Mouse (Mus musculus): ENCODE data around the gene Trip11. TPM values are rescaled to one million over a fixed set of nuclear protein-coding genes. Genes with fewer than 3 reads are reported as not detected.

Trip11 gene
- polyA plus RNA-seq, 1 experiment from 2014 or later, result 10.8 TPM

- ATAC-seq (replicated peaks; ENCODE audit: insufficient number of reproducible peaks, low FRiP score, low TSS enrichment, low read depth), result no peak
- 96% methylated on average over 6 of the region's 6 CpGs for WGBS
- no peaks in the 10 kb centered on the region for H3K27me3 ChIP-seq (ENCODE audit: control insufficient read depth, insufficient read depth, low read length)
Measured at GRCm38 (mm10) chr12:101833115-101833506, 80.0 kb downstream of the Trip11 start.

GRCm38 (mm10) chr12:101832179-101833114 is 80.6 kb downstream of the Trip11 start:
- Histone ChIP-seq H3K9me3 (replicated peaks; ENCODE audit: control insufficient read depth, low read length) (no peaks in the 10 kb centered on the region), H3K9ac (replicated peaks; ENCODE audit: low read length) (no peak overlapping the region), H3K4me2 (ENCODE audit: low read depth, low read length) (no peak overlapping the region), H3K27ac (replicated peaks; ENCODE audit: low read depth, low read length) (no peak overlapping the region), H3K27me3 (ENCODE audit: control insufficient read depth, insufficient read depth, low read length) (no peaks in the 10 kb centered on the region), H3K36me3 (replicated peaks; ENCODE audit: control insufficient read depth, insufficient read depth, low read depth, low read length) (no peaks in the 10 kb centered on the region; the same call in 1 of the 2 replicates), H3K4me1 (ENCODE audit: control insufficient read depth, insufficient read depth, low read length) (no peaks in the 10 kb centered on the region), H3K4me3 (ENCODE audit: low read depth, low read length) (no peak overlapping the region)
- ATAC-seq (replicated peaks; ENCODE audit: insufficient number of reproducible peaks, low FRiP score, low TSS enrichment, low read depth), result no peak
- no peak for DNase-seq (ENCODE audit: low spot score)
- WGBS, result 85% methylated on average over 7 of the region's 7 CpGs

More at GRCm38 (mm10) chr12:101833115-101833506, 80.0 kb downstream of the Trip11 start:
- Histone ChIP-seq H3K4me2 (ENCODE audit: low read depth, low read length) (no peak overlapping the region), H3K9ac (replicated peaks; ENCODE audit: low read length) (no peak overlapping the region), H3K27ac (replicated peaks; ENCODE audit: low read depth, low read length) (no peak overlapping the region), H3K9me3 (replicated peaks; ENCODE audit: control insufficient read depth, low read length) (no peaks in the 10 kb centered on the region), H3K36me3 (replicated peaks; ENCODE audit: control insufficient read depth, insufficient read depth, low read depth, low read length) (no peaks in the 10 kb centered on the region; the same call in 1 of the 2 replicates), H3K4me3 (ENCODE audit: low read depth, low read length) (no peak overlapping the region), H3K4me1 (ENCODE audit: control insufficient read depth, insufficient read depth, low read length) (no peaks in the 10 kb centered on the region)
- no peak for DNase-seq (ENCODE audit: low spot score)

- Histone ChIP-seq H3K9ac (replicated peaks; ENCODE audit: low read length) (no peak overlapping the region), H3K4me3 (ENCODE audit: low read depth, low read length) (no peak overlapping the region), H3K4me2 (ENCODE audit: low read depth, low read length) (no peak overlapping the region), H3K27me3 (ENCODE audit: control insufficient read depth, insufficient read depth, low read length) (no peaks in the 10 kb centered on the region), H3K27ac (replicated peaks; ENCODE audit: low read depth, low read length) (no peak overlapping the region), H3K36me3 (replicated peaks; ENCODE audit: control insufficient read depth, insufficient read depth, low read depth, low read length) (no peaks in the 10 kb centered on the region), H3K9me3 (replicated peaks; ENCODE audit: control insufficient read depth, low read length) (no peaks in the 10 kb centered on the region), H3K4me1 (ENCODE audit: control insufficient read depth, insufficient read depth, low read length) (no peaks in the 10 kb centered on the region)
- ATAC-seq (replicated peaks; ENCODE audit: insufficient number of reproducible peaks, low FRiP score, low TSS enrichment, low read depth) (no peak), DNase-seq (ENCODE audit: low spot score) (no peak)
- WGBS, result 72% methylated on average over 4 of the region's 4 CpGs
Measured at GRCm38 (mm10) chr12:101831221-101831620, 81.8 kb downstream of the Trip11 start.

GRCm38 (mm10) chr12:101823161-101823560 is 89.9 kb downstream of the Trip11 start:
- Histone ChIP-seq H3K9me3 (replicated peaks; ENCODE audit: control insufficient read depth, low read length) (no peaks in the 10 kb centered on the region), H3K4me3 (ENCODE audit: low read depth, low read length) (no peak overlapping the region), H3K9ac (replicated peaks; ENCODE audit: low read length) (no peak overlapping the region), H3K27ac (replicated peaks; ENCODE audit: low read depth, low read length) (no peak overlapping the region), H3K4me2 (ENCODE audit: low read depth, low read length) (no peak overlapping the region), H3K27me3 (ENCODE audit: control insufficient read depth, insufficient read depth, low read length) (no peaks in the 10 kb centered on the region), H3K36me3 (replicated peaks; ENCODE audit: control insufficient read depth, insufficient read depth, low read depth, low read length) (no peaks in the 10 kb centered on the region), H3K4me1 (ENCODE audit: control insufficient read depth, insufficient read depth, low read length) (0 out of 2 replicates have a peak, but pooled peaks cover 2% of the 10 kb centered on the region)
- 92% methylated on average over 4 of the region's 4 CpGs for WGBS
- DNase-seq (ENCODE audit: low spot score) (no peak), ATAC-seq (replicated peaks; ENCODE audit: insufficient number of reproducible peaks, low FRiP score, low TSS enrichment, low read depth) (no peak)

- no peak for ATAC-seq (replicated peaks; ENCODE audit: insufficient number of reproducible peaks, low FRiP score, low TSS enrichment, low read depth)
- Histone ChIP-seq H3K4me3 (ENCODE audit: low read depth, low read length) (no peak overlapping the region), H3K27ac (replicated peaks; ENCODE audit: low read depth, low read length) (no peak overlapping the region), H3K36me3 (replicated peaks; ENCODE audit: control insufficient read depth, insufficient read depth, low read depth, low read length) (no peaks in the 10 kb centered on the region), H3K9me3 (replicated peaks; ENCODE audit: control insufficient read depth, low read length) (no peaks in the 10 kb centered on the region), H3K27me3 (ENCODE audit: control insufficient read depth, insufficient read depth, low read length) (no peaks in the 10 kb centered on the region), H3K9ac (replicated peaks; ENCODE audit: low read length) (no peak overlapping the region), H3K4me1 (ENCODE audit: control insufficient read depth, insufficient read depth, low read length) (0 out of 2 replicates have a peak, but pooled peaks cover 2% of the 10 kb centered on the region), H3K4me2 (ENCODE audit: low read depth, low read length) (no peak overlapping the region)
- DNase-seq (ENCODE audit: low spot score), result no peak
- 12% methylated on average over 3 of the region's 3 CpGs for WGBS
Measured at GRCm38 (mm10) chr12:101821596-101821995, 91.5 kb downstream of the Trip11 start.

GRCm38 (mm10) chr12:101819570-101819969 is 93.5 kb downstream of the Trip11 start:
- H3K36me3 ChIP-seq (replicated peaks; ENCODE audit: control insufficient read depth, insufficient read depth, low read depth, low read length), result no peaks in the 10 kb centered on the region
- DNase-seq (ENCODE audit: low spot score) (no peak), ATAC-seq (replicated peaks; ENCODE audit: insufficient number of reproducible peaks, low FRiP score, low TSS enrichment, low read depth) (no peak)
- H3K9me3 ChIP-seq (replicated peaks; ENCODE audit: control insufficient read depth, low read length), result no peaks in the 10 kb centered on the region
- H3K9ac ChIP-seq (replicated peaks; ENCODE audit: low read length), result no peak overlapping the region; the same call in 1 of the 2 replicates
- H3K4me3 ChIP-seq (ENCODE audit: low read depth, low read length), result peak overlapping the region; percentile 41
- H3K27ac ChIP-seq (replicated peaks; ENCODE audit: low read depth, low read length), result no peak overlapping the region
- peak overlapping the region; percentile 81; the same call in 1 of the 2 replicates for H3K4me2 ChIP-seq (ENCODE audit: low read depth, low read length)
- no peaks in the 10 kb centered on the region for H3K27me3 ChIP-seq (ENCODE audit: control insufficient read depth, insufficient read depth, low read length)
- WGBS, result 39% methylated on average over 9 of the region's 9 CpGs
- 0 out of 2 replicates have a peak, but pooled peaks cover 2% of the 10 kb centered on the region for H3K4me1 ChIP-seq (ENCODE audit: control insufficient read depth, insufficient read depth, low read length)

- H3K9me3 ChIP-seq (replicated peaks; ENCODE audit: control insufficient read depth, low read length), result no peaks in the 10 kb centered on the region
- peak within 1 kb of the TSS; percentile 71 for H3K27ac ChIP-seq (replicated peaks; ENCODE audit: low read depth, low read length)
- H3K36me3 ChIP-seq (replicated peaks; ENCODE audit: control insufficient read depth, insufficient read depth, low read depth, low read length), result no peaks in the 10 kb centered on the region
- H3K4me3 ChIP-seq (ENCODE audit: low read depth, low read length), result peak within 1 kb of the TSS; percentile 41
- peak within 1 kb of the TSS; percentile 81 for H3K4me2 ChIP-seq (ENCODE audit: low read depth, low read length)
- H3K9ac ChIP-seq (replicated peaks; ENCODE audit: low read length), result peak within 1 kb of the TSS; percentile 51
- no peaks in the 10 kb centered on the region for H3K27me3 ChIP-seq (ENCODE audit: control insufficient read depth, insufficient read depth, low read length)
- 0 out of 2 replicates have a peak, but pooled peaks cover 2% of the 10 kb centered on the region for H3K4me1 ChIP-seq (ENCODE audit: control insufficient read depth, insufficient read depth, low read length)
- DNase-seq (ENCODE audit: low spot score), result peak; percentile 88
- peak; percentile 94 for ATAC-seq (replicated peaks; ENCODE audit: insufficient number of reproducible peaks, low FRiP score, low TSS enrichment, low read depth)
- WGBS, result under 1% methylated on average over 46 of the region's 46 CpGs
Measured at GRCm38 (mm10) chr12:101818608-101819370, 94.3 kb downstream of the Trip11 start, which contains the start of gene Fbln5. Fbln5 (minus strand) TSS chr12:101819055.
